Mouse (Mus musculus) G1E (cell line): ENCODE data around the gene Btd.

Experiments
- CTCF ChIP-seq: IDR thresholded peaks from 2 replicates; pipeline ENCODE4 v1.5.1; 2012; ENCODE audit warnings: low read depth, low read length, inconsistent platforms, mixed read lengths
- GATA1 ChIP-seq: IDR thresholded peaks from 2 replicates; pipeline ENCODE4 v1.6.1; 2012; ENCODE audit warnings: borderline replicate concordance, low read length, inconsistent platforms, mixed read lengths
- GATA2 ChIP-seq: IDR thresholded peaks from 2 replicates; pipeline ENCODE4 v1.6.1; 2012; ENCODE audit warnings: low read depth, low read length, inconsistent platforms, borderline replicate concordance
- POLR2AphosphoS5 ChIP-seq: IDR thresholded peaks from 2 replicates; pipeline ENCODE4 v1.6.1; 2012; ENCODE audit warnings: low read depth, low read length, inconsistent platforms; ENCODE audit not compliant: insufficient replicate concordance
- TAL1 ChIP-seq: conservative IDR thresholded peaks from 2 replicates; pipeline ENCODE4 v1.6.1; 2012; ENCODE audit warnings: low read depth, low read length, inconsistent platforms, mixed read lengths

DNA sequence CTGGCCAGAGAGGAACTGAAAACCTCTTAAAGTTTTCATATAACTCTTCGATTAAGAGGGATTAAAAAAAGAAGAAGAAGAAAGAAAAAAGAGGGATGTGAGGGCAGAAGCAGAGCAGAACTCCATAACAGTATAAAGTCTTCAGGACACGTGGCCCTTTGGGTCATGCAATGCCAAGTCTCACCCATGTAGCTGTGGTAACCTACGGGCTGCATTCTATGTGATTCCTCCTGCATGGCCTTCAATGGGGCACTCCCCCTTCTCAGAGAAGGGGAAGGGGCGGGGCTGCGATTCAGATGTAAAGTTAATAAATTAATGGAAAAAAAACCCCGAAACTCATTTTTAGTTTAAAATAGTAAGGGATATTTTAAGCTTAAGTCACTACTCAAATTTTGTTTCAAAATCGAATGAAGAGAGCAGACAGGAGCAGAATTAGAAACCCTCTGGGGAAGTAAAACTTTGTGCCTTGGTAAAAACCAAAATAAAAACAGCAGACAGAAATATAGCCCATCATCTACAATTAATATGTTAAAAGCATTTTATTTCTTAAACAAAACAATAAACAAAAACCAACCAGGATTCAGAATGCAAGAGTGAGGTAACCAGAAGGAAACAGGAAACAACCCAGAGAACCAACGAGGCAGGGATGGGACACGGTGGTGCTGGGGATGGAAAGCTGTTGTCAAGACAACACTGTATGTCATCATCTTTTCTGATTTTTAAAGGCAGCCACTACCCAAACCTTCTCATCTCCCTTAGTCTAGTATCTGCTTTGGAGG lies 55.6 kb downstream of the Btd start:
- TF ChIP-seq CTCF: no peak
- TF ChIP-seq GATA1: no peak
- no peak for TF ChIP-seq TAL1
- no peak for TF ChIP-seq GATA2
- TF ChIP-seq POLR2AphosphoS5: no peak
